Comparison of ENCODE assay signal across 27 mouse cellular contexts in the genomic region with DNA sequence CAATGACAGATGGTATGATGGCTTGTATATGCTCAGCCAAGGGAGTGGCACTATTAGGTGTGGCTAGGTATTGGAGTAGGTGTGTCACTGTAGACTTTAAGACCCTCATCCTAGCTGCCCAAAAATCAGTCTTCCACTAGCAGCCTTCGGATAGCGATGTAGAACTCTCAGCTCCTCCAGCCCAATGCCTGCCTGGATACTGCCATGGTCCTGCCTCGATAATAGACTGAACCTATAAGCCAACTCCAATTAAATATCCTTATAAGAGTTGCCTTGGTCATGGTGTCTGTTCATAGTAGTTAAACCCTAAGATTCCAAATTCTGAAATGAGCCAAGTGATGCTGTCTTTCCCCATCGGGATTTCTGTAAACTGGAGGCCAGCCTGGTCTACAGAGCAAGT. TPM values are rescaled to one million over a fixed set of nuclear protein-coding genes. Genes with fewer than 3 reads are reported as not detected.
DNase-seq lines count a peak whose midpoint lies in the region; ATAC-seq and TF ChIP-seq lines count a peak whose summit lies in the region.
"Had no signal": no experiment of that assay in that cellular context is flagged by ENCODE, and none has a peak within 500 bp of the region (broad histone marks: within the 10 kb centered on the region; RNA-seq: fewer than 3 reads in every experiment).

No protein-coding gene starts in this region.

- ATAC-seq in heart, embryonic 16.5 days (replicated peaks; ENCODE audit: extremely low read depth, insufficient read depth, low FRiP score) = 0 out of 2 replicates have a peak, but pooled peaks have one; percentile 14
- peak; percentile 56 for ATAC-seq in liver, embryonic 11.5 days (replicated peaks; ENCODE audit: low FRiP score)
- 0 out of 2 replicates have a peak, but pooled peaks have one; percentile 48 for ATAC-seq in stomach, embryonic 14.5 days (ENCODE audit: insufficient number of reproducible peaks, insufficient read depth, low FRiP score, low read depth)
- ATAC-seq in stomach, postnatal 0 days (ENCODE audit: low FRiP score, low TSS enrichment) = no peak
- ATAC-seq: forebrain, postnatal 0 days; midbrain, embryonic 15.5 days had no signal

- 78% methylated on average over 4 of the region's 4 CpGs for WGBS in heart, embryonic 16.5 days
- WGBS in liver, embryonic 11.5 days = 81% methylated on average over 4 of the region's 4 CpGs
- WGBS in stomach, embryonic 14.5 days = 81% methylated on average over 4 of the region's 4 CpGs
- WGBS in stomach, postnatal 0 days = 81% methylated on average over 4 of the region's 4 CpGs

- no peak for TF ChIP-seq CTCF in stomach, postnatal 0 days (IDR thresholded peaks at IDR 0.05; ENCODE audit: low read depth)

- H3K4me3 ChIP-seq in heart, embryonic 16.5 days (ENCODE audit: low read length) = no peak overlapping the region
- no peak overlapping the region for H3K4me3 ChIP-seq in liver, embryonic 11.5 days (ENCODE audit: low read depth, low read length)
- no peak overlapping the region for H3K4me3 ChIP-seq in stomach, embryonic 14.5 days (ENCODE audit: low read depth, low read length)
- H3K4me3 ChIP-seq in stomach, postnatal 0 days (ENCODE audit: low read depth, low read length) = no peak overlapping the region
- H3K4me3 ChIP-seq: embryonic facial prominence, embryonic 13.5 days; forebrain, embryonic 12.5 days; lung, embryonic 15.5 days; megakaryocyte, embryonic 14.5 days; midbrain, embryonic 15.5 days had no signal

- H3K9ac ChIP-seq in heart, embryonic 16.5 days (ENCODE audit: low read length) = no peak overlapping the region
- no peak overlapping the region for H3K9ac ChIP-seq in liver, embryonic 11.5 days (ENCODE audit: low read depth, low read length)
- H3K9ac ChIP-seq in stomach, embryonic 14.5 days (replicated peaks; ENCODE audit: low read depth, low read length) = no peak overlapping the region
- H3K9ac ChIP-seq in stomach, postnatal 0 days (ENCODE audit: low read length) = no peak overlapping the region
- H3K9ac ChIP-seq: embryonic facial prominence, embryonic 13.5 days; forebrain, embryonic 12.5 days; forebrain, postnatal 0 days; hindbrain, embryonic 14.5 days; lung, embryonic 15.5 days; midbrain, embryonic 15.5 days had no signal

- no peak overlapping the region for H3K27ac ChIP-seq in heart, embryonic 16.5 days (ENCODE audit: low read length)
- H3K27ac ChIP-seq in liver, embryonic 11.5 days (ENCODE audit: low read depth, low read length) = no peak overlapping the region
- no peak overlapping the region for H3K27ac ChIP-seq in stomach, embryonic 14.5 days (ENCODE audit: low read length)
- H3K27ac ChIP-seq in stomach, postnatal 0 days (replicated peaks) = no peak overlapping the region
- H3K27ac ChIP-seq: embryonic facial prominence, embryonic 13.5 days; forebrain, embryonic 12.5 days; hindbrain, embryonic 14.5 days; kidney, postnatal 0 days; lung, embryonic 15.5 days; midbrain, embryonic 15.5 days had no signal

- DNase-seq in heart, adult 8-10 months (ENCODE audit: low spot score) = no peak
- no peak for DNase-seq in liver, embryonic 11.5 days (ENCODE audit: low spot score)
- DNase-seq in liver = no peak
- no peak for DNase-seq in stomach, postnatal 0 days (ENCODE audit: low spot score)
- DNase-seq in cerebellum, adult 11-12 months = no peak
- DNase-seq: adrenal gland, adult 8-10 months; B cell, adult 2 months; cerebellum, adult 8-10 months; cerebellum, postnatal 25 days; forebrain, postnatal 0 days; kidney, adult 2 months; layer of hippocampus, postnatal 36 days; left cerebral cortex, postnatal 4 days; lung, postnatal 4 days; right cerebral cortex, adult 18-20 months; spleen, adult 18-20 months; thymus, adult 2 months; thymus, postnatal 36 days had no signal

- H3K36me3 ChIP-seq in heart, embryonic 16.5 days (ENCODE audit: control insufficient read depth, insufficient read depth) = peaks cover 34% of the 10 kb centered on the region
- peaks cover 43% of the 10 kb centered on the region for H3K36me3 ChIP-seq in liver, embryonic 11.5 days (ENCODE audit: control insufficient read depth, insufficient read depth, low read length)
- H3K36me3 ChIP-seq in stomach, embryonic 14.5 days (ENCODE audit: control insufficient read depth, insufficient read depth, low read length) = peaks cover 35% of the 10 kb centered on the region
- peaks cover 6% of the 10 kb centered on the region; the same call in 1 of the 2 replicates for H3K36me3 ChIP-seq in stomach, postnatal 0 days (ENCODE audit: control insufficient read depth, insufficient read depth, low read length)
- H3K36me3 ChIP-seq: midbrain, embryonic 15.5 days had no signal

- no peak for TF ChIP-seq EP300 in stomach, postnatal 0 days (optimal IDR thresholded peaks at IDR 0.05)

- no peaks in the 10 kb centered on the region for H3K9me3 ChIP-seq in heart, embryonic 16.5 days (replicated peaks; ENCODE audit: control insufficient read depth, low read length)
- no peaks in the 10 kb centered on the region for H3K9me3 ChIP-seq in liver, embryonic 11.5 days (ENCODE audit: control insufficient read depth, low read length)
- H3K9me3 ChIP-seq in stomach, embryonic 14.5 days (ENCODE audit: control insufficient read depth, low read depth, low read length) = no peaks in the 10 kb centered on the region
- no peaks in the 10 kb centered on the region for H3K9me3 ChIP-seq in stomach, postnatal 0 days (ENCODE audit: control insufficient read depth, low read length)
- H3K9me3 ChIP-seq: embryonic facial prominence, embryonic 13.5 days; forebrain, embryonic 12.5 days; lung, embryonic 15.5 days; megakaryocyte, embryonic 14.5 days; midbrain, embryonic 15.5 days had no signal

- no peaks in the 10 kb centered on the region for H3K27me3 ChIP-seq in heart, embryonic 16.5 days (ENCODE audit: control insufficient read depth, insufficient read depth, low read length)
- H3K27me3 ChIP-seq in liver, embryonic 11.5 days (replicated peaks; ENCODE audit: control insufficient read depth, insufficient read depth, low read length) = no peaks in the 10 kb centered on the region
- no peaks in the 10 kb centered on the region for H3K27me3 ChIP-seq in stomach, embryonic 14.5 days (ENCODE audit: control insufficient read depth, insufficient read depth, low read length)
- no peaks in the 10 kb centered on the region for H3K27me3 ChIP-seq in stomach, postnatal 0 days (ENCODE audit: control insufficient read depth, insufficient read depth, low read length)
- H3K27me3 ChIP-seq: embryonic facial prominence, embryonic 13.5 days; forebrain, embryonic 12.5 days; lung, embryonic 15.5 days; megakaryocyte, embryonic 14.5 days; midbrain, embryonic 15.5 days had no signal

- H3K4me2 ChIP-seq in heart, embryonic 16.5 days (ENCODE audit: low read depth, low read length) = no peak overlapping the region
- H3K4me2 ChIP-seq in liver, embryonic 11.5 days = no peak overlapping the region
- H3K4me2 ChIP-seq in stomach, embryonic 14.5 days (replicated peaks; ENCODE audit: low read depth, low read length) = no peak overlapping the region
- no peak overlapping the region for H3K4me2 ChIP-seq in stomach, postnatal 0 days (replicated peaks; ENCODE audit: low read depth)
- H3K4me2 ChIP-seq: embryonic facial prominence, embryonic 13.5 days; forebrain, embryonic 12.5 days; hindbrain, embryonic 14.5 days; lung, embryonic 15.5 days; midbrain, embryonic 15.5 days had no signal

- H3K4me1 ChIP-seq in heart, embryonic 16.5 days (ENCODE audit: control insufficient read depth, insufficient read depth, low read length) = peaks cover 10% of the 10 kb centered on the region
- H3K4me1 ChIP-seq in liver, embryonic 11.5 days (replicated peaks; ENCODE audit: control insufficient read depth, insufficient read depth, low read length) = peaks cover 8% of the 10 kb centered on the region
- peaks cover 5% of the 10 kb centered on the region for H3K4me1 ChIP-seq in stomach, embryonic 14.5 days (ENCODE audit: control insufficient read depth, insufficient read depth, low read length)
- H3K4me1 ChIP-seq in stomach, postnatal 0 days (replicated peaks; ENCODE audit: control insufficient read depth, insufficient read depth) = no peaks in the 10 kb centered on the region

RNA-seq across cellular contexts. Expression of gene Fbxo5, which starts 7.3 kb away (rescaled TPM):
- 41.4 and 46.6 TPM in 2 replicates for polyA plus RNA-seq in heart, embryonic 16.5 days (2015; fragmentation: Nextera tagmentation; extraction: Ambion mirVana)
- total RNA-seq in heart, adult 8-10 months (2022) = 1 to 10 TPM in 1 of 4 experiments, under 1 TPM in 3; 0.49 to 1.8 (median 0.90) TPM
- 94.5 and 99.7 TPM in 2 replicates for polyA plus RNA-seq in liver, embryonic 11.5 days (2014; fragmentation: Nextera tagmentation; extraction: Ambion mirVana)
- polyA plus RNA-seq in stomach, embryonic 14.5 days (2014; fragmentation: Nextera tagmentation; extraction: Ambion mirVana) = 70.7 and 74.8 TPM in 2 replicates
- 12.7 and 15.8 TPM in 2 replicates for polyA plus RNA-seq in stomach, postnatal 0 days (2015; fragmentation: Nextera tagmentation; extraction: Ambion mirVana)

RNA-seq across cellular contexts. Expression of gene Mtrf1l, which starts 25.6 kb away (rescaled TPM):
- 9.8 and 13.1 TPM in 2 replicates for polyA plus RNA-seq in heart, embryonic 16.5 days (2015; fragmentation: Nextera tagmentation; extraction: Ambion mirVana)
- 1 to 10 TPM; 8.5 to 9.4 (median 8.8) TPM for total RNA-seq in heart, adult 8-10 months (2022)
- polyA plus RNA-seq in liver, embryonic 11.5 days (2014; fragmentation: Nextera tagmentation; extraction: Ambion mirVana) = 12.6 and 13.4 TPM in 2 replicates
- 22.1 and 23.3 TPM in 2 replicates for polyA plus RNA-seq in stomach, embryonic 14.5 days (2014; fragmentation: Nextera tagmentation; extraction: Ambion mirVana)
- polyA plus RNA-seq in stomach, postnatal 0 days (2015; fragmentation: Nextera tagmentation; extraction: Ambion mirVana) = 8.4 and 10.0 TPM in 2 replicates
